Mouse (Mus musculus) liver, embryonic 16.5 days (tissue): ENCODE data around the gene Ethe1. TPM values are rescaled to one million over a fixed set of nuclear protein-coding genes. Genes with fewer than 3 reads are reported as not detected.
A peak's percentile ranks its signal among the peaks of the same experiment; 100 is the strongest.
"Not testable (repeated sequence)": the region's sequence is repeated elsewhere in the genome, so short reads cannot be mapped to it uniquely, and the experiment has no call there.

Source experiments
- ATAC-seq: fragments of 200-750 bp; cut with Nextera tagmentation; 2 replicates; pipeline ENCODE4 v1.8.0; 2017; ENCODE audit warnings: low read depth, mild to moderate bottlenecking, moderate number of reproducible peaks, moderate library complexity
- H3K27ac ChIP-seq: fragments of 300-500 bp; sonication (generic); 2 replicates; pipeline ENCODE4 v1.5.1; 2014; ENCODE audit warnings: mild to moderate bottlenecking, low read length
- H3K27me3 ChIP-seq: fragments of 300-500 bp; sonication (generic); 2 replicates; pipeline ENCODE4 v1.6.1; 2014; ENCODE audit warnings: low read depth, low read length, mixed read lengths; ENCODE audit not compliant: control insufficient read depth, insufficient read depth
- H3K36me3 ChIP-seq: fragments of 300-500 bp; sonication (generic); 2 replicates; pipeline ENCODE4 v1.6.1; 2014; ENCODE audit warnings: mild to moderate bottlenecking; ENCODE audit not compliant: control insufficient read depth, insufficient read depth
- H3K4me1 ChIP-seq: fragments of 300-500 bp; sonication (generic); 2 replicates; pipeline ENCODE4 v1.6.1; 2014; ENCODE audit warnings: low read depth, low read length, mixed read lengths; ENCODE audit not compliant: control insufficient read depth
- H3K4me2 ChIP-seq: fragments of 300-500 bp; sonication (generic); 2 replicates; pipeline ENCODE4 v1.6.1; 2014; ENCODE audit warnings: low read depth, low read length, mixed read lengths
- H3K4me3 ChIP-seq: fragments of 300-500 bp; sonication (generic); 2 replicates; pipeline ENCODE4 v1.5.1; 2014; ENCODE audit warnings: low read depth, mild to moderate bottlenecking, low read length
- H3K9ac ChIP-seq: fragments of 300-500 bp; sonication (generic); 2 replicates; pipeline ENCODE4 v1.6.1; 2014; ENCODE audit warnings: low read depth, low read length
- H3K9me3 ChIP-seq: fragments of 300-500 bp; sonication (generic); replicated peaks from 2 replicates; pipeline ENCODE4 v1.6.1; 2016; ENCODE audit warnings: low read length; ENCODE audit not compliant: control insufficient read depth
- WGBS: fragments of 180-500 bp; shearing (Covaris S2); extraction: QIAGEN DNeasy Blood & Tissue Kit; methylation state at CpG from one replicate; pipeline ENCODE4 v1.1.7; 2014; ENCODE audit not compliant: insufficient replicate concordance; 5-methylcytosine and 5-hydroxymethylcytosine counted together
- polyA plus RNA-seq: library from polyadenylated mRNA; unstranded; fragments of >200 nt; fragmentation: Nextera tagmentation; extraction: Ambion mirVana; gene quantifications from 2 replicates; pipeline ENCODE4 v1.2.1, GENCODE M21; 2015

Gene Ethe1
- polyA plus RNA-seq, 1 experiment from 2014 or later, result 26.4 TPM

GRCm38 (mm10) chr7:24611709-24612108 is 24.4 kb downstream of the Ethe1 start:
- ATAC-seq, result no peak
- Histone ChIP-seq H3K4me3 (peak overlapping the region; percentile 72), H3K9ac (peak overlapping the region; percentile 67), H3K36me3 (no peaks in the 10 kb centered on the region), H3K27ac (no peak overlapping the region), H3K4me1 (peaks cover 22% of the 10 kb centered on the region), H3K27me3 (peaks cover 11% of the 10 kb centered on the region), H3K4me2 (peak overlapping the region; percentile 86), H3K9me3 (no peaks in the 10 kb centered on the region)
- whole genome bisulfite sequencing, result 12% methylated on average over 7 of the region's 7 CpGs

GRCm38 (mm10) chr7:24612308-24612910 is 25.1 kb downstream of the Ethe1 start:
- H3K36me3 ChIP-seq, result no peaks in the 10 kb centered on the region
- H3K27me3 ChIP-seq, result peaks cover 11% of the 10 kb centered on the region
- peaks cover 22% of the 10 kb centered on the region for H3K4me1 ChIP-seq
- H3K9me3 ChIP-seq, result no peaks in the 10 kb centered on the region
- no peak overlapping the region for H3K27ac ChIP-seq
- 9% methylated on average over 27 of the region's 27 CpGs for WGBS
- ATAC-seq, result no peak
- no peak overlapping the region for H3K9ac ChIP-seq
- H3K4me2 ChIP-seq, result peak overlapping the region; percentile 49
- peak overlapping the region; percentile 16 for H3K4me3 ChIP-seq

GRCm38 (mm10) chr7:24614816-24615215 is 27.5 kb downstream of the Ethe1 start:
- no peak overlapping the region for H3K4me2 ChIP-seq
- H3K27ac ChIP-seq, result no peak overlapping the region
- no peaks in the 10 kb centered on the region for H3K9me3 ChIP-seq
- peaks cover 20% of the 10 kb centered on the region for H3K4me1 ChIP-seq
- peaks cover 11% of the 10 kb centered on the region for H3K27me3 ChIP-seq
- H3K4me3 ChIP-seq, result no peak overlapping the region
- no peaks in the 10 kb centered on the region; the same call in 1 of the 2 replicates for H3K36me3 ChIP-seq
- no peak for ATAC-seq
- 46% methylated on average over 13 of the region's 13 CpGs for WGBS
- H3K9ac ChIP-seq, result no peak overlapping the region

GRCm38 (mm10) chr7:24617763-24618162 is 30.4 kb downstream of the Ethe1 start:
- no peak for ATAC-seq
- Histone ChIP-seq H3K4me2 (no peak overlapping the region), H3K4me3 (no peak overlapping the region), H3K4me1 (no peaks in the 10 kb centered on the region; the same call in 1 of the 2 replicates), H3K9me3 (no peaks in the 10 kb centered on the region), H3K9ac (no peak overlapping the region), H3K27me3 (peaks cover 1% of the 10 kb centered on the region), H3K27ac (no peak overlapping the region), H3K36me3 (no peaks in the 10 kb centered on the region; the same call in 1 of the 2 replicates)
- WGBS, result 14% methylated on average over 8 of the region's 8 CpGs

- not testable (repeated sequence) for H3K9me3 ChIP-seq, H3K36me3 ChIP-seq, H3K27ac ChIP-seq, ATAC-seq, H3K9ac ChIP-seq, H3K4me3 ChIP-seq, H3K27me3 ChIP-seq, H3K4me2 ChIP-seq, H3K4me1 ChIP-seq
- 78% methylated on average over 8 of the region's 8 CpGs for WGBS
These were observed 31.0 kb downstream of the Ethe1 start for GRCm38 (mm10) chr7:24618374-24618773.

GRCm38 (mm10) chr7:24619671-24620397 is 32.5 kb downstream of the Ethe1 start:
- ATAC-seq, result no peak
- WGBS, result 69% methylated on average over 13 of the region's 13 CpGs
- Histone ChIP-seq H3K4me1 (no peaks in the 10 kb centered on the region), H3K4me3 (no peak overlapping the region), H3K9ac (no peak overlapping the region), H3K27ac (no peak overlapping the region), H3K9me3 (no peaks in the 10 kb centered on the region), H3K27me3 (no peaks in the 10 kb centered on the region), H3K4me2 (no peak overlapping the region), H3K36me3 (no peaks in the 10 kb centered on the region; the same call in 1 of the 2 replicates)

GRCm38 (mm10) chr7:24621193-24621592 is 33.9 kb downstream of the Ethe1 start:
- Histone ChIP-seq H3K9me3 (no peaks in the 10 kb centered on the region), H3K27me3 (no peaks in the 10 kb centered on the region), H3K27ac (no peak overlapping the region), H3K4me2 (no peak overlapping the region), H3K4me1 (no peaks in the 10 kb centered on the region), H3K36me3 (no peaks in the 10 kb centered on the region; the same call in 1 of the 2 replicates), H3K9ac (no peak overlapping the region), H3K4me3 (no peak overlapping the region)
- 65% methylated on average over 3 of the region's 3 CpGs for WGBS
- no peak for ATAC-seq

- Histone ChIP-seq H3K9me3 (no peaks in the 10 kb centered on the region), H3K4me2 (no peak overlapping the region), H3K27ac (no peak overlapping the region), H3K4me3 (no peak overlapping the region), H3K36me3 (no peaks in the 10 kb centered on the region; the same call in 1 of the 2 replicates), H3K27me3 (no peaks in the 10 kb centered on the region), H3K4me1 (no peaks in the 10 kb centered on the region), H3K9ac (no peak overlapping the region)
- WGBS, result 63% methylated on average over 6 of the region's 6 CpGs
- ATAC-seq, result no peak
These were observed 35.6 kb downstream of the Ethe1 start for GRCm38 (mm10) chr7:24622967-24623366.
